Mouse (Mus musculus): Measurements from ENCODE around the gene Cyp2d10.

Gene Cyp2d10

GRCm38 (mm10) chr15:82358431-82359260 is 48.3 kb downstream of the Cyp2d10 start:
- peak in 1 of 2 experiments; percentile 3 for DNase-seq

- DNase-seq = peak; percentile 98
These were observed 52.7 kb downstream of the Cyp2d10 start, which contains the start of gene Ndufa6 for GRCm38 (mm10) chr15:82354126-82354945. TSS of gene Ndufa6 (minus strand) at chr15:82354322.

GRCm38 (mm10) chr15:82353745-82354113 is 53.3 kb downstream of the Cyp2d10 start:
- DNase-seq = no peak

- no peak for DNase-seq
These were observed 53.8 kb downstream of the Cyp2d10 start for GRCm38 (mm10) chr15:82353078-82353744.
